Mouse (Mus musculus) heart, postnatal 4 days (tissue): ENCODE measurements at regions not wholly inside any gene's neighbourhood (a gene's known extent, or its start where the extent isn't known, plus 50 kb on each side); places are given as distances from the start of the nearest gene placed in this dataset.

Experiments used
- DNase-seq: peaks from one replicate; pipeline ENCODE4 v3.0.0; 2021

DNA sequence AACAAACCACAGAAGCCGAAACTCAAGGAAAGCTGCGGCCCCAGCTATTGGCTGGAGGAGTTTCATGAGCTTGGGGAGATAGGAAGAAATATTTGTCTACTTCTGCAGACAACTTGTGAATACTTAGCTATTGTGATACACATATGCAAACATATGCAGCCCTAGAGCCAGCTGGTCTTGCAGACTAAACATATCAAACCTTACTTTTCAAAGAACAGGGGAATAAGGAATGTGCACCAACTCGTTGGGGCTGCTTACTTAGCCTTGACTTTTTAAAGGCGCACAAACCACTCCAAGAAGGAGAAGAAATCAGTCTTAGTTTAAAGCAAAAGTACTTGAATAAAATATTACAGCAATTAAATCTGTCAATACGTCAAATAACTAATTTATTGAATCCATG lies 106.8 kb upstream of the Lpar1 start:
- no peak for DNase-seq

GRCm38 (mm10) chr4:58658206-58658605 lies 104.5 kb upstream of the Lpar1 start:
- no peak for DNase-seq

GRCm38 (mm10) chr4:58647761-58648295 lies 94.1 kb upstream of the Lpar1 start:
- no peak for DNase-seq

DNA sequence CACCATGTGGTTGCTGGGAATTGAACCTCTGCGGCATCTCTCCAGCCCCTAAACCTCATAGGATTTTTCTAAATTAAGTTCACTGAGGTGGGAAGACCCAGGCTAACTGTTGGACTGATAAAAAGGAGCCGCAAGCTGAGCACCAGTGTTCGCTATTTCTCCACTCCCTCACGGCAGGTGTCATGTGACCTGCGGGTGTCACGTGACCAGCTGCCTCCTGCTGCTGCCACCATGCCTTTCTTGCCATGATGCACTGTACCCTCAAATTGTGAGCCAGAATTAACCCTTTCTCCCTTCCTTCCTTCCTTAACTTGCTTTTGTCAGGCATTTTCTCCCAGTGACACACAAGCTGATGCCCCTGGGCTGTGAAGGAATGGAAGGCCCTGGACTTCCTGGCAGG lies 93.1 kb upstream of the Lpar1 start:
- DNase-seq, result no peak

DNA sequence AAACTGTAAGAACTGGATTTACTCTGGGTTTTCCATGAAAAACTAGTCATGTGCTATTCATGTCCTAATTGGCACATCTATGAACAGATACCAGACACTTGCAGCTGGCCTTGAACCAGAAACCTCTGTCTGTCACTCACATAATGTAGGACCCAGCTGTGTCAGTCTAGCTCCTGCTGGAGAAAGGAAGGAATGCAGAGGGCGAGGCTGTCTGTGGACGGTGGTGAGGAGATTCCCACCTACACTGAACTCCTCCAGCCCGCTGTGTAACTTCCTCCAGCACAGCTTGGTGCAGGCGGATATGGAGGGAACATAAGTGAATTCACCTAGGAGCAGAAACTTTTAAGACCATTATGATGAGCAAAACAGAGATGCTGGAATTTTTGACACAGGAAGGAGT lies 89.7 kb upstream of the Lpar1 start:
- peak; percentile 12 for DNase-seq

GRCm38 (mm10) chr4:58642236-58642635 lies 88.5 kb upstream of the Lpar1 start:
- DNase-seq, result no peak

GRCm38 (mm10) chr4:58632696-58633095 lies 79.0 kb upstream of the Lpar1 start:
- DNase-seq, result no peak

- DNase-seq, result no peak
Observed at GRCm38 (mm10) chr4:58631415-58631814, 77.7 kb upstream of the Lpar1 start.

GRCm38 (mm10) chr4:58627021-58627420 lies 73.3 kb upstream of the Lpar1 start:
- no peak for DNase-seq

DNA sequence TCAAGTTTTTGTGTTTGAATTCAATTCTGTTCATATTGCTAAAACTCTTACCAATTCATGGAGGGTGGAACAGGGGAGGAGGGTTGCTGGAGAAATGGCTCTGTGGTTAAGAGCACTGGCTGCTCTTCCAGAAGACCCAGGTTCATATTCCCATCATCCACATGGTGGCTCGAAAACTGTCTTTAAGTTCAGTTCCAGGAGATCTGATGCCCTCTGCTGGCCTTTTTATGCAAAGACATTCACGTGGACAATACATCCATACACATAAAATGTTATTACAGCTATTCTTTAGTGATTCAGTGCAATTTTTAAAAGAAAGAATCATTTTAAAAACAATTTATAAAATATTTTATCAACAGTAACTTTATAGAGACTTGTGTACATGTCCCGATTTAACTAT lies 70.4 kb upstream of the Lpar1 start:
- DNase-seq, result no peak

GRCm38 (mm10) chr4:58620641-58621040 lies 66.9 kb upstream of the Lpar1 start:
- no peak for DNase-seq

- peak; percentile 23 for DNase-seq
Observed at GRCm38 (mm10) chr4:58617261-58617660, 63.6 kb upstream of the Lpar1 start.

GRCm38 (mm10) chr4:58613536-58613935 lies 59.8 kb upstream of the Lpar1 start:
- DNase-seq, result no peak

- no peak for DNase-seq
Observed at GRCm38 (mm10) chr4:58613022-58613421, 59.3 kb upstream of the Lpar1 start.

DNA sequence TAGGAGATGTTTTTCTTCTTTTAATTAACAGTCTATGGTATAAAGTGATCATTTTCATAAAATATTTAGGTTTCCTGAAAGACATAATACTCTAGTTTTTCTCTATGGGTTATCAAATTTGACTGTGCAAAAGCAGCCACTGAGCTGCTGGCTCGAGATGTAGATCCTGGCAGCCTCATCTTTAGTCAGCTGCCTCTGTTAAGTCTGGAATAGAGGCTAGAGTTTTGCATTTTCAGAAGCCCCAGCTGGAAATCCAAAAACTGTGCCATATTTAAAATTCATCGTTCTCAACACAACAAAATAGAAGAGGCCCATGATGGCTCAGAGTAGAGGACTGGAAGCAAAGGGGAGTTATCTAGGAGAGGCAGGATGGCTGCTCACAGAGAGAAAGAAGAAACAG lies 53.8 kb upstream of the Lpar1 start:
- peak; percentile 13 for DNase-seq

- no peak for DNase-seq
Observed at GRCm38 (mm10) chr4:58605941-58606340, 52.2 kb upstream of the Lpar1 start.
